Mouse (Mus musculus): Measurements from ENCODE around the gene Ankle2. TPM values are rescaled to one million over a fixed set of nuclear protein-coding genes. Genes with fewer than 3 reads are reported as not detected.

The Ankle2 gene
- polyA plus RNA-seq, 1 experiment from 2014 or later: 38.7 TPM

DNA sequence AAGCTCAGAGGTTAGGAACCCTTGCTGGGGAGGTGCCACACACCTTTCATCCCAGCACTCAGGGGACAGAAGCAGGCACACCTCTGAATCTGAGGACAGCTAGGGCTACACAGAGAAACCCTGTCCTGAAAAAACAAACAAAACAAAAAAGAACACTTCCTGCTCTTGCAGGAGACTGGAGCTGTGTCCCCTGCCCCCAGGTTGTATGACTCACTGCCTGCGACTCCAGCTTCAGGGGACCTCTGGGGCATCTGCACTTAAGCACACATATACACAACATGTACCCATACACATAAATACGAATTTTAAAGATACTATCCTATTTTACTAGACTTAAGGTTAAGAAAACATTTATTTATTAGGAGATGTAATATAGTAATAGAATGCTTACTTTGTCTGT is 13.3 kb downstream of the Ankle2 start:
- no peak for DNase-seq (ENCODE audit: low spot score)
- 84% methylated on average over 2 of the region's 2 CpGs for WGBS
- Histone ChIP-seq H3K27me3 (ENCODE audit: low read depth, poor library complexity, severe bottlenecking) (no peaks in the 10 kb centered on the region), H3K4me1 (no peaks in the 10 kb centered on the region), H3K4me3 (no peak overlapping the region), H3K27ac (no peak overlapping the region), H3K9me3 (replicated peaks) (no peaks in the 10 kb centered on the region), H3K36me3 (peaks cover 98% of the 10 kb centered on the region)

- DNase-seq (ENCODE audit: low spot score): no peak
- 93% methylated on average over 4 of the region's 4 CpGs for WGBS
- Histone ChIP-seq H3K9me3 (replicated peaks) (no peaks in the 10 kb centered on the region), H3K27me3 (ENCODE audit: low read depth, poor library complexity, severe bottlenecking) (no peaks in the 10 kb centered on the region), H3K4me3 (no peak overlapping the region), H3K36me3 (peaks cover 53% of the 10 kb centered on the region), H3K4me1 (peaks cover 10% of the 10 kb centered on the region), H3K27ac (no peak overlapping the region)
Measured at GRCm38 (mm10) chr5:110266941-110267340, 36.1 kb downstream of the Ankle2 start.

DNA sequence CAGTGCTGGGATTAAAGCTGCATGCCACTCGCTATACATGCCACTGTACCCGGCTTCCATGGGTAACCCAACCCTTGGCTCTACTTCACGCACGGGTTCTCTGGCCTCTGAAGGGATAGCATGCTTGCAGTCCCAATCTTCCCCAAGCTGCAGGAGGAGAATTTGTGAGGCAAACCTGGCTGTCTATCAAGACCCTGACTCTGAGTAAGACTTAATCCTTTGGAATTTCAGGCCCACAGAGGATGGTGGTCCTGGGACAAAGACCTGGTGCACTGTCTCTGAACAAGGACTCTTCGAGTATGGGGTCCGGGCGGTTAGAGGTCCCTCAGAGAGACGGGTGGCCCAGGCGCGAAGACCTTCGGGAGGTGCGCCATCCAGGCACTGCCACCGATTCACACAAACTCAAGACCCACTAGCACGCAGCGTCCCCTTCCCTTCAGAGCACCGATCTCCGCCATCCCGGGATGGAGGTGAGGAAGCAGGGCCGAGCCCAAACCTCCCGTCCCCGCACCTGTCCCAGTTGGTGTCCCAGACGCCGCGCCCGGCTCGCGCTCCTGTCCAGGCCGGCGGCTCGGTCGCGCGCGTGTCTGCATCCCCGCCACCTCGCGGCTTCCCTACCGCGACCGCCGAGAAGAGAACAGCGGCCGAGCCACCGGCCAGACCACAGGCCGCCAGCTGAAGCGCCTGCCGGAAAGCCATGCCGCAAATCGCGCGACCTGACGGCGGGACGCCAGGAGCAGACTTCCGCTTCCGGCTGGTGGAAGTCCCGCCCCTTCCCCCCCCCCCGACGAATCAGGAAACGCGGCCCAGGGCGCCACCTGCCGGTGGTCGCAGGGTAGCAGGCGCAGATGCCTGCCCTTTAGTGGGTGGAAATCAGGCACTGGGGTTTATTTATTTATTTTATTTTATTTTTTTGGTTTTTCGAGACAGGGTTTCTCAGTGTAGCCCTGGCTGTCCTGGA is 38.6 kb downstream of the Ankle2 start, which contains the start of gene Pgam5:
TSS of gene Pgam5 (minus strand) at position 773 of the 961 bp plus-strand sequence.
- H3K4me3 ChIP-seq: peak within 1 kb of the TSS; percentile 99
- no peaks in the 10 kb centered on the region for H3K9me3 ChIP-seq (replicated peaks)
- H3K36me3 ChIP-seq: peaks cover 36% of the 10 kb centered on the region
- peak within 1 kb of the TSS; percentile 92 for H3K27ac ChIP-seq
- H3K27me3 ChIP-seq (ENCODE audit: low read depth, poor library complexity, severe bottlenecking): no peaks in the 10 kb centered on the region
- H3K4me1 ChIP-seq: peaks cover 10% of the 10 kb centered on the region
- DNase-seq (ENCODE audit: low spot score): peak; percentile 99
- under 1% methylated on average over 66 of the region's 66 CpGs for WGBS

DNA sequence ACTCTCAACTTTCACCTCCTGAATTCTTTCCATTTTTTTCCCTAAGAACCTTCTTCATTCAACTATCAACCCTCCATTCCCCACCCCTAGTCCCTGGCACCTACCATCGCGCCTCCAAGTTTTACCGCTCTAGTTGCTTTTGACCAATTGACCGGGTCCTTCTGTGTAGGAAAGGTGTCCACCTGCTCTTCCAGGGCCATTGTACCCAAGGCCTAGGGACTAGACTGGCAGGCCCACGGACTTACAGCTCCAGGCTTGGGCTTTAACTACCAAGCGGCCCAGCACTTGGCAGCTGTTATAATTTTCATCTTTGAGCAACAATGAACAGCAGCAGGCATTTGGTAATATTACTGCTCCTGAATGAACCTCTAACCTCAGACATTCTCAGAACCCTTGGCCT is 39.4 kb downstream of the Ankle2 start:
- Histone ChIP-seq H3K27me3 (ENCODE audit: low read depth, poor library complexity, severe bottlenecking) (no peaks in the 10 kb centered on the region), H3K9me3 (replicated peaks) (no peaks in the 10 kb centered on the region), H3K36me3 (peaks cover 27% of the 10 kb centered on the region), H3K4me1 (peaks cover 10% of the 10 kb centered on the region), H3K4me3 (no peak overlapping the region), H3K27ac (no peak overlapping the region)
- 91% methylated on average over 6 of the region's 6 CpGs for WGBS
- DNase-seq (ENCODE audit: low spot score): no peak

GRCm38 (mm10) chr5:110274147-110274546 is 43.3 kb downstream of the Ankle2 start:
- Histone ChIP-seq H3K4me1 (peaks cover under 1% of the 10 kb centered on the region; the same call in 1 of the 2 replicates), H3K27ac (no peak overlapping the region), H3K9me3 (replicated peaks) (no peaks in the 10 kb centered on the region), H3K27me3 (ENCODE audit: low read depth, poor library complexity, severe bottlenecking) (no peaks in the 10 kb centered on the region), H3K36me3 (no peaks in the 10 kb centered on the region), H3K4me3 (no peak overlapping the region)
- 87% methylated on average over 4 of the region's 4 CpGs for WGBS
- no peak for DNase-seq (ENCODE audit: low spot score)

GRCm38 (mm10) chr5:110274846-110275245 is 44.0 kb downstream of the Ankle2 start:
- 78% methylated on average over 2 of the region's 2 CpGs for WGBS
- no peaks in the 10 kb centered on the region for H3K9me3 ChIP-seq (replicated peaks)
- no peaks in the 10 kb centered on the region for H3K27me3 ChIP-seq (ENCODE audit: low read depth, poor library complexity, severe bottlenecking)
- no peak overlapping the region for H3K27ac ChIP-seq
- no peak overlapping the region for H3K4me3 ChIP-seq
- H3K36me3 ChIP-seq: no peaks in the 10 kb centered on the region
- no peak for DNase-seq (ENCODE audit: low spot score)
- H3K4me1 ChIP-seq: no peaks in the 10 kb centered on the region

- no peak for DNase-seq (ENCODE audit: low spot score)
- H3K4me1 ChIP-seq: no peaks in the 10 kb centered on the region
- whole genome bisulfite sequencing: 87% methylated on average over 2 of the region's 2 CpGs
- H3K27ac ChIP-seq: no peak overlapping the region
- H3K9me3 ChIP-seq (replicated peaks): no peaks in the 10 kb centered on the region
- H3K4me3 ChIP-seq: no peak overlapping the region
- no peaks in the 10 kb centered on the region for H3K36me3 ChIP-seq
- H3K27me3 ChIP-seq (ENCODE audit: low read depth, poor library complexity, severe bottlenecking): no peaks in the 10 kb centered on the region
Measured at GRCm38 (mm10) chr5:110276391-110276790, 45.6 kb downstream of the Ankle2 start.

- Histone ChIP-seq H3K9me3 (replicated peaks) (no peaks in the 10 kb centered on the region), H3K27ac (no peak overlapping the region), H3K27me3 (ENCODE audit: low read depth, poor library complexity, severe bottlenecking) (no peaks in the 10 kb centered on the region), H3K36me3 (no peaks in the 10 kb centered on the region), H3K4me1 (no peaks in the 10 kb centered on the region), H3K4me3 (no peak overlapping the region)
- 91% methylated on average over 1 of the region's 1 CpGs for WGBS
- no peak for DNase-seq (ENCODE audit: low spot score)
Measured at GRCm38 (mm10) chr5:110276910-110277309, 46.1 kb downstream of the Ankle2 start.

GRCm38 (mm10) chr5:110281984-110282383 is 51.2 kb downstream of the Ankle2 start:
- H3K36me3 ChIP-seq: no peaks in the 10 kb centered on the region
- H3K4me1 ChIP-seq: peaks cover 12% of the 10 kb centered on the region
- no peak overlapping the region for H3K27ac ChIP-seq
- H3K9me3 ChIP-seq (replicated peaks): no peaks in the 10 kb centered on the region
- peaks cover 23% of the 10 kb centered on the region for H3K27me3 ChIP-seq (ENCODE audit: low read depth, poor library complexity, severe bottlenecking)
- DNase-seq (ENCODE audit: low spot score): no peak
- H3K4me3 ChIP-seq: no peak overlapping the region
- 86% methylated on average over 2 of the region's 2 CpGs for WGBS

DNA sequence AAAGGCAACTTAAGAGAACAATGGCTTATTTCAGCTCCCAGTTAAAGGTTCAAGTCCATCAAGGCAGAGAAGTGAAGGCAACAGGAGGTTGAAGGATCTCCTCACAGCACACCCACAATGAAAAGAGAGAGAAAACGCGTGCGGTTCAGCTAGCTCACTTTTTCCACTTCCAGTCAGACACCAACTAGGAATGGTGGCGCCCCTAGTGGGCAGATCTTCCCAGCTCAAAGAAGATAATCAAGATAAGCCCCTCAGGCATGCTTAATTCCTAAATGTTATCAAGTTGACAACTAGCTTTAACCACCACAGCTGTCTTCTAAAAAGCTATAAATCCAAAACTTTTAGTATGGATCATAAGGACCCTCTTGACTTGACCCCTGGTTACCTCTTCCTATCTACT is 53.7 kb downstream of the Ankle2 start:
- DNase-seq (ENCODE audit: low spot score): peak; percentile 56

DNA sequence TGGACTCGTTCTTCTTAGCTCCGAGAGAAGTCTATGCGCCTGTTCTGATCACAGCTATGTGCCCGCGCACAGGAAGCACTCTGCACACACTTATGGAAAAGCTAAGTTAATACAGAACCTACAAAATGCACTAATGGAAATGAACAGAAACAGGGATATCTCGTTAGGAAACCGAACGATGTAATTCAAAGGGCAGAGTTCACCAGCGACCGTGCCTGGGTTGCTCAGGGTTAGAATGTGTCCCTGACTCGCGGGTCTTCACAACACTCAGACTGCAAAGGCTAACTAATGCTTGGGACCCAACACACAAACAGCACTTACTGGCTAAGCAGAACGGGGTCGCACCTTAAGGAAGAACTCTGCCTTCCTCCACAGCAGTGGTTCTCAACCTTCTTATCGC is 54.4 kb downstream of the Ankle2 start:
- peak; percentile 31 for DNase-seq (ENCODE audit: low spot score)
- Histone ChIP-seq H3K4me3 (peak overlapping the region; percentile 84), H3K27ac (no peak overlapping the region), H3K4me1 (peaks cover 19% of the 10 kb centered on the region), H3K9me3 (replicated peaks) (no peaks in the 10 kb centered on the region), H3K36me3 (peaks cover 13% of the 10 kb centered on the region), H3K27me3 (ENCODE audit: low read depth, poor library complexity, severe bottlenecking) (peaks cover 23% of the 10 kb centered on the region)
- WGBS: 10% methylated on average over 15 of the region's 15 CpGs

More for the DNA sequence above, 53.7 kb downstream of the Ankle2 start:
- no peak overlapping the region for H3K4me3 ChIP-seq
- H3K4me1 ChIP-seq: peaks cover 19% of the 10 kb centered on the region
- no peaks in the 10 kb centered on the region for H3K9me3 ChIP-seq (replicated peaks)
- peaks cover 23% of the 10 kb centered on the region for H3K27me3 ChIP-seq (ENCODE audit: low read depth, poor library complexity, severe bottlenecking)
- H3K36me3 ChIP-seq: peaks cover 7% of the 10 kb centered on the region
- WGBS: 16% methylated on average over 4 of the region's 4 CpGs
- H3K27ac ChIP-seq: no peak overlapping the region

DNA sequence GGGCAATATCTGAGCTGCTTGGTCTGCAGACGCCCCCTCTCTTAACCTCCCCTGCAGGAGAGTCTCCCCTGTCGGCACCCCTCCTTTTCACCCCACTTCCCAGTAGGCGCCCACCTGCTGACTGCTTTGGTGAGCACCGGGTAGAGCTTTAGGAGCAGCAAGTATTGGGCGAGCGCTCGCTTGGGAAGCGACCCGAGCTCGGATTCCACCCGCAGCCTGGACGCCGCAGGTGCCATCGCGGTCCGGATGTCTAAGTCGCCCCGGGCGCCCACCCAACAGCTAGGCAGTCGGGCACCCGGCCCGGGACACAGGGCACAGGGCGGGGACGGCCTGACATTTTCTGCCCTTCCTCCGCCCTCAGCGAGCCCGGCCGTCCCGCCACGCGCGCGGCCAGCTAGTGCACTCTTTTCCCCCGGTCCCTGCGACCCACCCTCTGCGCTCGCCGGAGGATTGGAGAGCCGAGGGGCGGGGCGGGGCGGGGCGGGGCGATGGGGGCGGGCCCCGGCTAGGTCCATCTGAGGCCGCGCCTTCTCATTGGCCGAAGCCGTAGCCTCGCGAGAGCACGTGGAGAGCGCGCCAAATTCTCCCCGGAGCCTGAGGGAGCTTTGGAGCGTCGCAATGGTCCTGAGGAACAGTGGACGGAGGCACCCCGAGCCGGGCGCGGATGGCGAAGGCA is 55.1 kb downstream of the Ankle2 start, which contains the start of the genes Pxmp2 and Pole:
TSS of gene Pxmp2 (minus strand) at position 417 of the 676 bp plus-strand sequence.
TSS of gene Pole (plus strand) at position 537 of the 676 bp plus-strand sequence.
- 1% methylated on average over 64 of the region's 64 CpGs for WGBS
- H3K4me1 ChIP-seq: peaks cover 19% of the 10 kb centered on the region
- DNase-seq (ENCODE audit: low spot score): peak; percentile 97
- peaks cover 23% of the 10 kb centered on the region for H3K27me3 ChIP-seq (ENCODE audit: low read depth, poor library complexity, severe bottlenecking)
- peak within 1 kb of the TSS; percentile 84 for H3K4me3 ChIP-seq
- H3K36me3 ChIP-seq: peaks cover 21% of the 10 kb centered on the region
- no peaks in the 10 kb centered on the region for H3K9me3 ChIP-seq (replicated peaks)
- H3K27ac ChIP-seq: peak within 1 kb of the TSS; percentile 95
